In genomic region chr16:57445096-57446094, GRCm38 (mm10) we compare ENCODE assay signal across 19 mouse cellular contexts.
DNase-seq lines count a peak whose midpoint lies in the region; ATAC-seq and TF ChIP-seq lines count a peak whose summit lies in the region.
"Had no signal": no experiment of that assay in that cellular context is flagged by ENCODE, and none has a peak within 500 bp of the region (broad histone marks: within the 10 kb centered on the region; RNA-seq: fewer than 3 reads in every experiment).

No protein-coding gene starts in this region.

- TF ChIP-seq CTCF in kidney, postnatal 0 days (IDR thresholded peaks at IDR 0.05; ENCODE audit: low read depth): no peak

- peaks cover 5% of the 10 kb centered on the region; the same call in 1 of the 2 replicates for H3K9me3 ChIP-seq in kidney, postnatal 0 days (replicated peaks; ENCODE audit: low read length)
- H3K9me3 ChIP-seq in limb, embryonic 13.5 days: peaks cover 7% of the 10 kb centered on the region; the same call in 1 of the 2 replicates
- H3K9me3 ChIP-seq in liver, embryonic 12.5 days (replicated peaks): 0 out of 2 replicates have a peak, but pooled peaks cover 6% of the 10 kb centered on the region
- H3K9me3 ChIP-seq: neural tube, embryonic 13.5 days had no signal

- H3K27ac ChIP-seq in brown adipose tissue, adult 24 weeks (replicated peaks; ENCODE audit: low read depth, low read length): 0 out of 2 replicates have a peak overlapping the region, but pooled peaks have one; percentile 8
- H3K27ac ChIP-seq in kidney, postnatal 0 days: no peak overlapping the region
- peak overlapping the region; percentile 39; the same call in 1 of the 2 replicates for H3K27ac ChIP-seq in limb, embryonic 13.5 days
- no peak overlapping the region for H3K27ac ChIP-seq in liver, embryonic 12.5 days
- H3K27ac ChIP-seq: liver, embryonic 14.5 days; midbrain, embryonic 12.5 days; neural tube, embryonic 13.5 days had no signal

- ATAC-seq in kidney, postnatal 0 days (replicated peaks; ENCODE audit: low FRiP score, low read depth): 0 out of 2 replicates have a peak, but pooled peaks have one; percentile 43
- ATAC-seq in limb, embryonic 13.5 days (ENCODE audit: low FRiP score, low read depth): no peak
- no peak for ATAC-seq in liver, embryonic 12.5 days
- ATAC-seq: forebrain, embryonic 14.5 days had no signal

- H3K36me3 ChIP-seq in kidney, postnatal 0 days (ENCODE audit: insufficient read depth, low read length): no peaks in the 10 kb centered on the region
- 0 out of 2 replicates have a peak, but pooled peaks cover 2% of the 10 kb centered on the region for H3K36me3 ChIP-seq in limb, embryonic 13.5 days
- no peaks in the 10 kb centered on the region for H3K36me3 ChIP-seq in liver, embryonic 12.5 days
- H3K36me3 ChIP-seq: midbrain, embryonic 12.5 days; neural tube, embryonic 13.5 days had no signal

- DNase-seq in heart, adult 11 months: peak; percentile 58
- DNase-seq in heart, adult 8-10 months (ENCODE audit: low spot score): no peak
- DNase-seq in kidney, postnatal 0 days (ENCODE audit: low spot score): no peak
- DNase-seq in retina, embryonic 14.5 days (ENCODE audit: low spot score): no peak
- no peak for DNase-seq in cerebellum, adult 11-12 months
- DNase-seq: adrenal gland, postnatal 10 days; cerebellum, adult 11 months; cerebellum, postnatal 25 days; heart, postnatal 10 days; thymus, postnatal 25 days had no signal

- WGBS in kidney, postnatal 0 days: 38% methylated on average over 10 of the region's 10 CpGs
- WGBS in limb, embryonic 13.5 days: 30% methylated on average over 10 of the region's 10 CpGs
- WGBS in liver, embryonic 12.5 days (ENCODE audit: insufficient replicate concordance): 66% methylated on average over 10 of the region's 10 CpGs

- no peak overlapping the region for H3K9ac ChIP-seq in kidney, postnatal 0 days (ENCODE audit: low read depth, low read length)
- H3K9ac ChIP-seq in limb, embryonic 13.5 days: no peak overlapping the region
- no peak overlapping the region for H3K9ac ChIP-seq in liver, embryonic 12.5 days
- H3K9ac ChIP-seq: liver, embryonic 14.5 days; midbrain, embryonic 12.5 days; neural tube, embryonic 13.5 days had no signal

- H3K4me1 ChIP-seq in brown adipose tissue, adult 24 weeks (ENCODE audit: control insufficient read depth, insufficient read depth, insufficient read length, low read length): peaks cover 6% of the 10 kb centered on the region; the same call in 1 of the 2 replicates
- H3K4me1 ChIP-seq in kidney, postnatal 0 days (replicated peaks; ENCODE audit: insufficient read depth, low read length): no peaks in the 10 kb centered on the region
- H3K4me1 ChIP-seq in limb, embryonic 13.5 days: peaks cover 53% of the 10 kb centered on the region
- no peaks in the 10 kb centered on the region for H3K4me1 ChIP-seq in liver, embryonic 12.5 days
- H3K4me1 ChIP-seq: midbrain, embryonic 12.5 days had no signal

- no peaks in the 10 kb centered on the region for H3K27me3 ChIP-seq in kidney, postnatal 0 days (ENCODE audit: insufficient read depth, low read length)
- no peaks in the 10 kb centered on the region for H3K27me3 ChIP-seq in limb, embryonic 13.5 days
- H3K27me3 ChIP-seq in liver, embryonic 12.5 days (replicated peaks): no peaks in the 10 kb centered on the region
- H3K27me3 ChIP-seq: midbrain, embryonic 12.5 days; neural tube, embryonic 13.5 days had no signal

- H3K4me2 ChIP-seq in kidney, postnatal 0 days (ENCODE audit: low read length): no peak overlapping the region
- no peak overlapping the region for H3K4me2 ChIP-seq in limb, embryonic 13.5 days (replicated peaks)
- no peak overlapping the region for H3K4me2 ChIP-seq in liver, embryonic 12.5 days
- H3K4me2 ChIP-seq: heart, embryonic 11.5 days; midbrain, embryonic 12.5 days; neural tube, embryonic 13.5 days had no signal

- H3K4me3 ChIP-seq in brown adipose tissue, adult 24 weeks (ENCODE audit: insufficient read depth, low read depth, low read length): no peak overlapping the region
- H3K4me3 ChIP-seq in kidney, postnatal 0 days (replicated peaks; ENCODE audit: low read depth, low read length): no peak overlapping the region
- no peak overlapping the region for H3K4me3 ChIP-seq in limb, embryonic 13.5 days
- H3K4me3 ChIP-seq in liver, embryonic 12.5 days: no peak overlapping the region
- H3K4me3 ChIP-seq: erythroblast, embryonic 14.5 days; midbrain, embryonic 12.5 days; neural tube, embryonic 13.5 days had no signal

Comparison
In these comparisons a context has a peak if more than half of its experiments do, and no peak if none do; other contexts are left out.
1. H3K27ac ChIP-seq: peak in brown adipose tissue, adult 24 weeks (single experiment) and limb, embryonic 13.5 days (single experiment); none in kidney, postnatal 0 days (single experiment) and liver, embryonic 12.5 days (single experiment).